Mouse (Mus musculus): ENCODE results near the gene Rps18.

DNA sequence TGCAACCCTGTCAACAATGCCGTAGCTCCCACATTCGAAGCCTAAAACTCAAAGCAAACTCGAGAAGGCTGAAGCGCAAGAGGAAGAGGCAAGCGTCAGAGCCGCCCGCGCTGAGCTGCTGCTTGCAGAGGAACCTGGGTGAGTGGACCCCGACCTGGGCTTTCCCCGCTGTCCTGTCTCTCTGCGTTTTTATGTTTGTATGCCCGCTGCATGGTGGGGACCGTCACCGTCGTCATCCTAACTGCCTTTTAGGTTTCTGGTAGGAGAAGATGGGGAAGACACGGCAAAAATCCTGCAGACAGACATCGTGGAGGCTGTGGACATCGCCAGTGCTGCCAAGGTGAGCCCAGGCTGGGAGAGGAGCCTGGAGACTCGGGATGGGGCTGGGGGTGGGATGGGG lies 14.4 kb downstream of the Rps18 start:
- no peak for TF ChIP-seq CTCF (IDR thresholded peaks at IDR 0.05; ENCODE audit: low read depth)
- no peak for TF ChIP-seq EP300 (IDR thresholded peaks at IDR 0.05; ENCODE audit: low read depth)

All from liver, embryonic 14.5 days (tissue).